Comparison of ENCODE assay signal across 6 mouse cellular contexts in genomic region chr8:73275445-73275844, GRCm38 (mm10).
DNase-seq lines count a peak whose midpoint lies in the region; ATAC-seq and TF ChIP-seq lines count a peak whose summit lies in the region.
"Not testable (repeated sequence)": the region's sequence is repeated elsewhere in the genome, so short reads cannot be mapped to it uniquely, and the experiment has no call there.

No protein-coding gene starts in this region.

- not testable (repeated sequence) for TF ChIP-seq CTCF in heart, postnatal 0 days (IDR thresholded peaks at IDR 0.05; ENCODE audit: low read depth); hindbrain, postnatal 0 days (IDR thresholded peaks at IDR 0.05; ENCODE audit: low read depth)

- not testable (repeated sequence) for H3K27ac ChIP-seq in forebrain, embryonic 13.5 days; hindbrain, postnatal 0 days
- H3K27ac ChIP-seq in heart, embryonic 13.5 days (replicated peaks), result peak overlapping the region; percentile 58; the same call in 1 of the 2 replicates
- H3K27ac ChIP-seq in heart, postnatal 0 days (ENCODE audit: low read depth), result peak overlapping the region; percentile 70

- ATAC-seq in forebrain, embryonic 13.5 days, result peak; percentile 27; the same call in 1 of the 2 replicates
- peak; percentile 53; the same call in 1 of the 2 replicates for ATAC-seq in frontal cortex, adult (ENCODE audit: low TSS enrichment)
- ATAC-seq in heart, embryonic 13.5 days (ENCODE audit: extremely low read depth, insufficient number of reproducible peaks, low FRiP score, low TSS enrichment); hindbrain, postnatal 0 days: not testable (repeated sequence)
- peak; percentile 62; the same call in 1 of the 2 replicates for ATAC-seq in heart, postnatal 0 days (ENCODE audit: insufficient read depth, low read depth)

- not testable (repeated sequence) for H3K4me3 ChIP-seq in forebrain, embryonic 13.5 days; heart, embryonic 13.5 days; heart, postnatal 0 days (ENCODE audit: low read depth, low read length); hindbrain, postnatal 0 days (ENCODE audit: low read length); myocyte

- H3K4me1 ChIP-seq in forebrain, embryonic 13.5 days; hindbrain, postnatal 0 days (ENCODE audit: insufficient read depth, low read length): not testable (repeated sequence)
- peaks cover 42% of the 10 kb centered on the region for H3K4me1 ChIP-seq in heart, embryonic 13.5 days
- peaks cover 37% of the 10 kb centered on the region; the same call in 1 of the 2 replicates for H3K4me1 ChIP-seq in heart, postnatal 0 days (ENCODE audit: control insufficient read depth, insufficient read depth)

- H3ac ChIP-seq in myocyte (ENCODE audit: control insufficient read depth, insufficient read length), result not testable (repeated sequence)

- TF ChIP-seq POLR2A in myocyte (IDR thresholded peaks at IDR 0.05; ENCODE audit: insufficient read length, low read depth), result not testable (repeated sequence)

- not testable (repeated sequence) for H3K27me3 ChIP-seq in forebrain, embryonic 13.5 days; heart, embryonic 13.5 days (replicated peaks); heart, postnatal 0 days (ENCODE audit: control insufficient read depth, insufficient read depth, low read length); hindbrain, postnatal 0 days (ENCODE audit: insufficient read depth, low read length); myocyte (ENCODE audit: control insufficient read depth, insufficient read depth, insufficient read length)

- peaks cover 49% of the 10 kb centered on the region for H3K79me2 ChIP-seq in myocyte (ENCODE audit: control insufficient read depth, insufficient read depth)

- not testable (repeated sequence) for H3K9me3 ChIP-seq in forebrain, embryonic 13.5 days (replicated peaks); heart, embryonic 13.5 days; heart, postnatal 0 days (replicated peaks; ENCODE audit: control insufficient read depth, low read length); hindbrain, postnatal 0 days (ENCODE audit: low read length)

- 85% methylated on average over 4 of the region's 4 CpGs for WGBS in forebrain, embryonic 13.5 days
- WGBS in heart, embryonic 13.5 days, result 50% methylated on average over 4 of the region's 4 CpGs
- WGBS in heart, postnatal 0 days, result 32% methylated on average over 4 of the region's 4 CpGs
- WGBS in hindbrain, postnatal 0 days, result 36% methylated on average over 4 of the region's 4 CpGs

- DNase-seq in heart, postnatal 0 days (ENCODE audit: low spot score), result not testable (repeated sequence)
- DNase-seq in hindbrain, postnatal 0 days (ENCODE audit: low spot score), result peak; percentile 8

- H3K36me3 ChIP-seq in forebrain, embryonic 13.5 days (ENCODE audit: poor library complexity, severe bottlenecking); heart, embryonic 13.5 days; heart, postnatal 0 days (replicated peaks; ENCODE audit: control insufficient read depth, insufficient read depth, low read length); hindbrain, postnatal 0 days (ENCODE audit: insufficient read depth, low read length); myocyte (ENCODE audit: control insufficient read depth, insufficient read depth): not testable (repeated sequence)

- TF ChIP-seq EP300 in heart, postnatal 0 days (IDR thresholded peaks at IDR 0.05; ENCODE audit: low read depth), result not testable (repeated sequence)

- H3K9ac ChIP-seq in forebrain, embryonic 13.5 days; heart, embryonic 13.5 days; heart, postnatal 0 days (replicated peaks; ENCODE audit: low read depth, low read length); hindbrain, postnatal 0 days (replicated peaks; ENCODE audit: low read length): not testable (repeated sequence)

- H3K4me2 ChIP-seq in forebrain, embryonic 13.5 days; heart, embryonic 13.5 days; heart, postnatal 0 days (ENCODE audit: low read depth, low read length); hindbrain, postnatal 0 days (ENCODE audit: low read depth, low read length): not testable (repeated sequence)
- peak overlapping the region; percentile 44 for H3K4me2 ChIP-seq in myocyte (ENCODE audit: low read depth)

TF ChIP-seq in myocyte, 11 proteins besides CTCF, POLR2A, EP300 and RAD21:
- TF ChIP-seq MYOD1 (IDR thresholded peaks at IDR 0.05; ENCODE audit: control insufficient read depth in 1 of 3, insufficient read length in 2 of 3, low read depth in 2 of 3), result peak in 1 of 3 experiments; percentile 9
